Mouse (Mus musculus) spleen, postnatal 4 days (tissue): ENCODE measurements at regions not wholly inside any gene's neighbourhood (a gene's known extent, or its start where the extent isn't known, plus 50 kb on each side); places are given as distances from the start of the nearest gene placed in this dataset.
A peak's percentile ranks its signal among the peaks of the same experiment; 100 is the strongest.

Source experiments
- DNase-seq, 2 experiments: peaks; one replicate each; pipeline ENCODE4 v3.0.0; 2022; ENCODE audit warnings: low spot score in 2 of 2

- DNase-seq, result no peak
Measured at GRCm38 (mm10) chr14:31891500-31892185, 61.2 kb upstream of the Ankrd28 start.

- DNase-seq, result no peak
Measured at GRCm38 (mm10) chr14:31892186-31892510, 61.7 kb upstream of the Ankrd28 start.

- no peak for DNase-seq
Measured at GRCm38 (mm10) chr14:31896500-31896899, 66.0 kb upstream of the Ankrd28 start.

- DNase-seq, result no peak
Measured at GRCm38 (mm10) chr14:31899504-31899903, 69.1 kb upstream of the Ankrd28 start.

GRCm38 (mm10) chr14:31899906-31900305, 69.5 kb upstream of the Ankrd28 start:
- no peak for DNase-seq

- no peak for DNase-seq
Measured at GRCm38 (mm10) chr14:31901901-31902300, 71.5 kb upstream of the Ankrd28 start.

- no peak for DNase-seq
Measured at GRCm38 (mm10) chr14:31903664-31904063, 73.2 kb upstream of the Ankrd28 start.

GRCm38 (mm10) chr14:31908591-31908990, 78.1 kb upstream of the Ankrd28 start:
- DNase-seq, result no peak

GRCm38 (mm10) chr14:31909291-31909690, 78.8 kb upstream of the Ankrd28 start:
- no peak for DNase-seq

- no peak for DNase-seq
Measured at GRCm38 (mm10) chr14:31910809-31911208, 80.4 kb upstream of the Ankrd28 start.

GRCm38 (mm10) chr14:31918461-31918860, 88.0 kb upstream of the Ankrd28 start:
- DNase-seq, result no peak

GRCm38 (mm10) chr14:31918921-31919320, 88.5 kb upstream of the Ankrd28 start:
- DNase-seq, result no peak

GRCm38 (mm10) chr14:31929161-31929707, 98.8 kb upstream of the Ankrd28 start:
- peak in 1 of 2 experiments; percentile 19 for DNase-seq

GRCm38 (mm10) chr14:31930367-31930766, 98.4 kb upstream of the Galnt15 start:
- peak in 1 of 2 experiments; percentile 21 for DNase-seq

GRCm38 (mm10) chr14:31931971-31932370, 96.8 kb upstream of the Galnt15 start:
- DNase-seq, result no peak

GRCm38 (mm10) chr14:31933441-31933840, 95.3 kb upstream of the Galnt15 start:
- no peak for DNase-seq

- DNase-seq, result no peak
Measured at GRCm38 (mm10) chr14:31933841-31934271, 94.9 kb upstream of the Galnt15 start.

GRCm38 (mm10) chr14:31934321-31934720, 94.5 kb upstream of the Galnt15 start:
- no peak for DNase-seq

- no peak for DNase-seq
Measured at GRCm38 (mm10) chr14:31934771-31935170, 94.0 kb upstream of the Galnt15 start.

- DNase-seq, result no peak
Measured at GRCm38 (mm10) chr14:31935411-31935810, 93.4 kb upstream of the Galnt15 start.

GRCm38 (mm10) chr14:31936581-31936980, 92.2 kb upstream of the Galnt15 start:
- no peak for DNase-seq

- DNase-seq, result no peak
Measured at GRCm38 (mm10) chr14:31940900-31941299, 87.9 kb upstream of the Galnt15 start.

- no peak for DNase-seq
Measured at GRCm38 (mm10) chr14:31942266-31942960, 86.4 kb upstream of the Galnt15 start.
